9 mouse cellular contexts compared by ENCODE assay signal in genomic region chr16:30821911-30822578, GRCm38 (mm10).
DNase-seq lines count a peak whose midpoint lies in the region; ATAC-seq and TF ChIP-seq lines count a peak whose summit lies in the region.
"Had no signal": no experiment of that assay in that cellular context is flagged by ENCODE, and none has a peak within 500 bp of the region (broad histone marks: within the 10 kb centered on the region; RNA-seq: fewer than 3 reads in every experiment).

No protein-coding gene starts in this region.

- H3K4me1 ChIP-seq in heart, embryonic 12.5 days (replicated peaks) = peaks cover 34% of the 10 kb centered on the region
- H3K4me1 ChIP-seq in kidney, postnatal 0 days (replicated peaks; ENCODE audit: insufficient read depth, low read length) = peaks cover 24% of the 10 kb centered on the region
- peaks cover 30% of the 10 kb centered on the region for H3K4me1 ChIP-seq in stomach, embryonic 15.5 days

- TF ChIP-seq CTCF in gastrocnemius, adult 2 months (IDR thresholded peaks at IDR 0.05) = no peak
- TF ChIP-seq CTCF in kidney, postnatal 0 days (IDR thresholded peaks at IDR 0.05; ENCODE audit: low read depth) = no peak

- no peak overlapping the region for H3K9ac ChIP-seq in heart, embryonic 12.5 days
- H3K9ac ChIP-seq in kidney, postnatal 0 days (ENCODE audit: low read depth, low read length) = no peak overlapping the region
- no peak overlapping the region for H3K9ac ChIP-seq in stomach, embryonic 15.5 days

- peak overlapping the region; percentile 58 for H3K4me3 ChIP-seq in gastrocnemius, adult 2 months
- no peak overlapping the region for H3K4me3 ChIP-seq in heart, embryonic 12.5 days
- no peak overlapping the region for H3K4me3 ChIP-seq in kidney, postnatal 0 days (replicated peaks; ENCODE audit: low read depth, low read length)
- H3K4me3 ChIP-seq in stomach, embryonic 15.5 days (replicated peaks) = no peak overlapping the region

- H3K36me3 ChIP-seq in heart, embryonic 12.5 days = no peaks in the 10 kb centered on the region
- no peaks in the 10 kb centered on the region for H3K36me3 ChIP-seq in kidney, postnatal 0 days (ENCODE audit: insufficient read depth, low read length)
- H3K36me3 ChIP-seq in stomach, embryonic 15.5 days = no peaks in the 10 kb centered on the region
- H3K36me3 ChIP-seq: embryonic facial prominence, embryonic 12.5 days had no signal

- H3K27ac ChIP-seq in gastrocnemius, adult 2 months = peak overlapping the region; percentile 84
- H3K27ac ChIP-seq in heart, embryonic 12.5 days (ENCODE audit: poor library complexity, severe bottlenecking) = peak overlapping the region; percentile 80
- H3K27ac ChIP-seq in kidney, postnatal 0 days = peak overlapping the region; percentile 91
- peak overlapping the region; percentile 69 for H3K27ac ChIP-seq in stomach, embryonic 15.5 days

- 57% methylated on average over 13 of the region's 13 CpGs for WGBS in heart, embryonic 12.5 days
- WGBS in kidney, postnatal 0 days = 35% methylated on average over 13 of the region's 13 CpGs
- WGBS in stomach, embryonic 15.5 days = 34% methylated on average over 13 of the region's 13 CpGs

- H3K4me2 ChIP-seq in heart, embryonic 12.5 days = no peak overlapping the region
- no peak overlapping the region for H3K4me2 ChIP-seq in kidney, postnatal 0 days (ENCODE audit: low read length)
- peak overlapping the region; percentile 51; the same call in 1 of the 2 replicates for H3K4me2 ChIP-seq in stomach, embryonic 15.5 days

- H3K27me3 ChIP-seq in heart, embryonic 12.5 days (replicated peaks) = no peaks in the 10 kb centered on the region
- no peaks in the 10 kb centered on the region for H3K27me3 ChIP-seq in kidney, postnatal 0 days (ENCODE audit: insufficient read depth, low read length)
- no peaks in the 10 kb centered on the region for H3K27me3 ChIP-seq in stomach, embryonic 15.5 days (replicated peaks)
- H3K27me3 ChIP-seq: embryonic facial prominence, embryonic 12.5 days had no signal

- no peaks in the 10 kb centered on the region for H3K9me3 ChIP-seq in heart, embryonic 12.5 days (replicated peaks)
- H3K9me3 ChIP-seq in kidney, postnatal 0 days (replicated peaks; ENCODE audit: low read length) = no peaks in the 10 kb centered on the region
- H3K9me3 ChIP-seq in stomach, embryonic 15.5 days = no peaks in the 10 kb centered on the region
- H3K9me3 ChIP-seq: embryonic facial prominence, embryonic 12.5 days had no signal

- intact Hi-C loops in gastrocnemius, adult 2 months (cut with DNase I) = loop anchor here (5.0 kb wide), 1 partner anchor 220 kb away; no protein-coding TSS in a partner anchor
- intact Hi-C loops in gastrocnemius, postnatal 36 days (cut with DNase I) = no loop called here

- no peak for ATAC-seq in heart, embryonic 12.5 days (ENCODE audit: insufficient number of reproducible peaks, low FRiP score)
- peak; percentile 68 for ATAC-seq in kidney, postnatal 0 days (replicated peaks; ENCODE audit: low FRiP score, low read depth)
- no peak for ATAC-seq in stomach, embryonic 15.5 days (ENCODE audit: insufficient read depth, low FRiP score, low read depth)
- ATAC-seq in megakaryocyte progenitor cell, adult 5-6 weeks (replicated peaks; ENCODE audit: poor library complexity) = no peak

- DNase-seq in gastrocnemius, adult 2 months = peak; percentile 41
- DNase-seq in gastrocnemius, postnatal 36 days = no peak
- DNase-seq in NIH3T3 (ENCODE audit: low read depth) = peak; percentile 53
- DNase-seq in kidney, postnatal 0 days (ENCODE audit: low spot score) = peak; percentile 94
- no peak for DNase-seq in natural killer cell, adult 2 months (ENCODE audit: low spot score in 2 of 2)

Comparison
In these comparisons a context has a peak if more than half of its experiments do, and no peak if none do; other contexts are left out.
1. DNase-seq: peak in gastrocnemius, adult 2 months (single experiment), NIH3T3 (single experiment) and kidney, postnatal 0 days (single experiment); none in gastrocnemius, postnatal 36 days (0 of 2) and natural killer cell, adult 2 months (0 of 2).
2. Peak in every context shown above with its lines, with median percentiles within 50 percentile points of each other: H3K27ac ChIP-seq.